Mouse (Mus musculus): ENCODE measurements around the gene Tomm70a. TPM values are rescaled to one million over a fixed set of nuclear protein-coding genes. Genes with fewer than 3 reads are reported as not detected.
"Not testable (repeated sequence)": the region's sequence is repeated elsewhere in the genome, so short reads cannot be mapped to it uniquely, and the experiment has no call there.

Gene Tomm70a
- polyA plus RNA-seq, 2 experiments: 15.9 to 28.2 TPM

DNA sequence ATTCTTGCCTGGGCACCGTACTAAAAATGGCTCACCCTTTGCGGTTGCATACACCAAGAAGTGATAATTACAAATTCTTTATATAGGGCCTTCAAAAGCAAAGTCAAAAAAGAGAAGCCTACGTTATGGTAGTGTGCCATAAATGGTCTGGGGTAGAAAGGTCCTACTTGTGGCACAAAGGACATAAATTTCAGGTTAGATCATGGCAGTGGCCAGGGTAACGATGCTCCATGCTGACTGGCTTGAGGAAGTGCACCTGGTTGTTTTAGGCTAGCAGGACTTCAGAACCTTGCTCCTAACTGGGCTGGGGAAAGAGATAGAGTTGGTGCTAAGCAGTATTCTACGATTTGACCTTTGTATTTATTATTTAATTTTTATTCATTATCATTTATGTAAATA, 46.0 kb downstream of the Tomm70a start:
- H3K4me3 ChIP-seq (ENCODE audit: insufficient read depth in 1 of 2, low read depth in 2 of 2, low read length in 2 of 2): peak overlapping the region; percentile 68 to 85
- WGBS (ENCODE audit: insufficient replicate concordance): 22% methylated on average over 5 of the region's 5 CpGs
- H3K27ac ChIP-seq: no peak overlapping the region
- no peaks in the 10 kb centered on the region for H3K36me3 ChIP-seq (replicated peaks; ENCODE audit: control insufficient read depth, insufficient read depth, low read depth)
- no peaks in the 10 kb centered on the region for H3K27me3 ChIP-seq (ENCODE audit: control insufficient read depth, insufficient read depth, low read length)
- no peak for ATAC-seq (ENCODE audit: insufficient read depth)
- no peak overlapping the region for H3K9ac ChIP-seq (replicated peaks)
- no peaks in the 10 kb centered on the region for H3K9me3 ChIP-seq (ENCODE audit: control insufficient read depth, low read length)
- no peak for DNase-seq (ENCODE audit: low read depth in 3 of 3, low spot score in 3 of 3)
- peak overlapping the region; percentile 76 for H3K4me2 ChIP-seq (ENCODE audit: low read depth)
- peaks cover 5 to 8% of the 10 kb centered on the region in 2 experiments; a peak in 3 of 4 replicates for H3K4me1 ChIP-seq (replicated peaks; ENCODE audit: control insufficient read depth in 2 of 2, insufficient read depth in 2 of 2, low read length in 1 of 2)
- TF ChIP-seq EP300 (IDR thresholded peaks at IDR 0.05; ENCODE audit: low read depth): no peak
- no peak for TF ChIP-seq CTCF (IDR thresholded peaks at IDR 0.05; ENCODE audit: low read depth)

DNA sequence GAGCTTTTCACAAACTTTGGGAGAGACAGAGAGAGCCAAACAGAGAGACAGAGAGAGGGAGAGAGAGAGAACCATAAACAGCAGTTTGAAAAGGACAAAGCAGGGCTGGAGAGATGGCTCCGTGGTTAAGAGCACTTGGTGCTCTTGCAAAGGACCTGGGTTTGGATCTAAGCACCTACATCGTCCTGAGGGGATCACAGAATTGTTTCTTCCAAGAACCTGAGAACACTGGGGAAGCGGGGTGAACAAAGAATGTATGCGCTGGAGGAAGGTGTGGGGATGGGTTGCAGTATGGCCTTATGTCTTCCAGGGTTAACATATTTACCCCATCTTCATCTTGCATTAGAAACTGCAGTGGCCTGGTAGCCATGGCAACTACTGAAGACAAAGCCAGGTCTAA, 46.7 kb downstream of the Tomm70a start:
- ATAC-seq (ENCODE audit: insufficient read depth) (no peak), DNase-seq (ENCODE audit: low read depth in 3 of 3, low spot score in 3 of 3) (no peak)
- 70% methylated on average over 4 of the region's 4 CpGs for WGBS (ENCODE audit: insufficient replicate concordance)
- Histone ChIP-seq H3K36me3 (replicated peaks; ENCODE audit: control insufficient read depth, insufficient read depth, low read depth) (no peaks in the 10 kb centered on the region), H3K27ac (no peak overlapping the region), H3K27me3 (ENCODE audit: control insufficient read depth, insufficient read depth, low read length) (no peaks in the 10 kb centered on the region), H3K4me1 (replicated peaks; ENCODE audit: control insufficient read depth in 2 of 2, insufficient read depth in 2 of 2, low read length in 1 of 2) (peaks cover 5 to 8% of the 10 kb centered on the region in 2 experiments; a peak in 3 of 4 replicates), H3K9me3 (ENCODE audit: control insufficient read depth, low read length) (no peaks in the 10 kb centered on the region), H3K4me2 (ENCODE audit: low read depth) (no peak overlapping the region), H3K4me3 (ENCODE audit: insufficient read depth in 1 of 2, low read depth in 2 of 2, low read length in 2 of 2) (no peak overlapping the region), H3K9ac (replicated peaks) (no peak overlapping the region)
- TF ChIP-seq EP300 (IDR thresholded peaks at IDR 0.05; ENCODE audit: low read depth): no peak

DNA sequence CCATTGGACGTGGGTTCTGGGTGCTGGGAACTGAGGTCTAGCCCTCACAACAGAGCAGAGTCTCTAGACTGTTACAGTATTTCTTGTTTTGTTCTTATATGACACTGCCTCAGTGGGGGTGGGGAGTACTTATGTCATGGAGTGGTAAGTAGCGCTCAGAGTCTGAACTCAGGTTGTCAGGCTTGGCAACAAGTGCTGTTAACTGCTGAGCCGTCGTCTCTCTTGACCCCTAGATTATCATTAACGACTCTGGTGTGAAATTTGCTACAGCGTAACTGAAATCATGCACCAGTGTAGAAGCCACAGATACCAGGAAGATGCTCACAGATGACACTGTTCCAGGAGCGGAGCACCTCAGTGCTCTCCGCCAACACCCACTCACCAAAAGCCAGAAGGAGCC, 49.7 kb downstream of the Tomm70a start:
- H3K27me3 ChIP-seq (ENCODE audit: control insufficient read depth, insufficient read depth, low read length): no peaks in the 10 kb centered on the region
- no peak overlapping the region for H3K27ac ChIP-seq
- no peak overlapping the region for H3K9ac ChIP-seq (replicated peaks)
- H3K4me3 ChIP-seq (ENCODE audit: insufficient read depth in 1 of 2, low read depth in 2 of 2, low read length in 2 of 2): no peak overlapping the region
- TF ChIP-seq CTCF (IDR thresholded peaks at IDR 0.05; ENCODE audit: low read depth) (no peak), EP300 (IDR thresholded peaks at IDR 0.05; ENCODE audit: low read depth) (no peak)
- WGBS (ENCODE audit: insufficient replicate concordance): 76% methylated on average over 8 of the region's 8 CpGs
- DNase-seq (ENCODE audit: low read depth in 3 of 3, low spot score in 3 of 3): no peak
- no peaks in the 10 kb centered on the region for H3K9me3 ChIP-seq (ENCODE audit: control insufficient read depth, low read length)
- no peak for ATAC-seq (ENCODE audit: insufficient read depth)
- peaks cover 3 to 4% of the 10 kb centered on the region in 2 experiments; a peak in 3 of 4 replicates for H3K4me1 ChIP-seq (replicated peaks; ENCODE audit: control insufficient read depth in 2 of 2, insufficient read depth in 2 of 2, low read length in 1 of 2)
- no peak overlapping the region for H3K4me2 ChIP-seq (ENCODE audit: low read depth)
- no peaks in the 10 kb centered on the region for H3K36me3 ChIP-seq (replicated peaks; ENCODE audit: control insufficient read depth, insufficient read depth, low read depth)

DNA sequence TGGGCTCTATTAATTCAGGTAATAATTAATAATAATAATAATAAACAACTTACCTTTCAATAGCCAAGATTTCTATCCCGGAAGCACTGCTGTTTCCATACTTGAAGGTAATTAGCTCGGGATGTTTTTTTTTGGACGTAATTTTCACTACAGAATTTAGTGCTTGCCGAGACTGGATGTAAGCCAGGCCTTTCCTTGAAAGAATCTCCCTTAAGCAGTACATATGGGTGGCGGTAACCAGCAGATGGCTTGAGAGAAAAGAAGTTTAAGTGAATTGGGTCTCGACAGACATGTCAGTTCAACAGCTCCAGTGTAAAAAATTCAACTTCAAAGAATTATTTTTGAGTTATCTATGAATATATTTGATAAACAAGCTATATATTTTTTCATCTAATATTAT, 50.1 kb downstream of the Tomm70a start:
- Histone ChIP-seq H3K27ac (no peak overlapping the region), H3K36me3 (replicated peaks; ENCODE audit: control insufficient read depth, insufficient read depth, low read depth) (no peaks in the 10 kb centered on the region), H3K27me3 (ENCODE audit: control insufficient read depth, insufficient read depth, low read length) (no peaks in the 10 kb centered on the region), H3K9me3 (ENCODE audit: control insufficient read depth, low read length) (no peaks in the 10 kb centered on the region), H3K9ac (replicated peaks) (no peak overlapping the region), H3K4me1 (replicated peaks; ENCODE audit: control insufficient read depth in 2 of 2, insufficient read depth in 2 of 2, low read length in 1 of 2) (peaks cover 0 to 4% of the 10 kb centered on the region in 2 experiments; a peak in 2 of 4 replicates), H3K4me2 (ENCODE audit: low read depth) (no peak overlapping the region), H3K4me3 (ENCODE audit: insufficient read depth in 1 of 2, low read depth in 2 of 2, low read length in 2 of 2) (no peak overlapping the region)
- ATAC-seq (ENCODE audit: insufficient read depth): no peak
- DNase-seq (ENCODE audit: low read depth in 3 of 3, low spot score in 3 of 3): no peak
- TF ChIP-seq CTCF (IDR thresholded peaks at IDR 0.05; ENCODE audit: low read depth): no peak
- no peak for TF ChIP-seq EP300 (IDR thresholded peaks at IDR 0.05; ENCODE audit: low read depth)
- 79% methylated on average over 6 of the region's 6 CpGs for WGBS (ENCODE audit: insufficient replicate concordance)

DNA sequence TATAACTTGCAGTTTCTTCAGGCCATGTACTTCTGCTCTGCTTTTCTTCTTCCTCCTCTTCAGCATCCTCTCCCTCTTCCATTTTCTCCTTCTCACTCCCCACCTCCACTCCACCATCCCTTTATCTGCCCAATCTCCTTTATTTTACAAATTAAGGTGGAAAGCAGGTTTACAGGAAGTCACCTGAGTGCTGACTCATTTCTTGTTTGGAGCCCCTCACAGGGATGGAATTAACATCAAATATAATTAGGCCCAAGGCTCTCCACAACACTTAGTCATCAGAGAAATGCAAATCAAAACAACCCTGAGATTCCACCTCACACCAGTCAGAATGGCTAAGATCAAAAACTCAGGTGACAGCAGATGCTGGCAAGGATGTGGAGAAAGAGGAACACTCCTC, 53.0 kb downstream of the Tomm70a start:
- not testable (repeated sequence) for ATAC-seq (ENCODE audit: insufficient read depth); H3K9me3 ChIP-seq (ENCODE audit: control insufficient read depth, low read length); DNase-seq (ENCODE audit: low read depth in 3 of 3, low spot score in 3 of 3); H3K27me3 ChIP-seq (ENCODE audit: control insufficient read depth, insufficient read depth, low read length); H3K4me2 ChIP-seq (ENCODE audit: low read depth); H3K36me3 ChIP-seq (replicated peaks; ENCODE audit: control insufficient read depth, insufficient read depth, low read depth); H3K4me1 ChIP-seq (replicated peaks; ENCODE audit: control insufficient read depth in 2 of 2, insufficient read depth in 2 of 2, low read length in 1 of 2); H3K27ac ChIP-seq; H3K9ac ChIP-seq (replicated peaks); H3K4me3 ChIP-seq (ENCODE audit: insufficient read depth in 1 of 2, low read depth in 2 of 2, low read length in 2 of 2)
